Mouse (Mus musculus) midbrain, postnatal 0 days (tissue): ENCODE measurements at regions not wholly inside any gene's neighbourhood (a gene's known extent, or its start where the extent isn't known, plus 50 kb on each side); places are given as distances from the start of the nearest gene placed in this dataset.
A peak's percentile ranks its signal among the peaks of the same experiment; 100 is the strongest.

Source experiments
- ATAC-seq: fragments of 200-750 bp; cut with Nextera tagmentation; 2 replicates; pipeline ENCODE4 v1.8.0; 2017; ENCODE audit warnings: moderate number of reproducible peaks, mild to moderate bottlenecking, moderate TSS enrichment, moderate library complexity; ENCODE audit not compliant: low FRiP score
- DNase-seq: peaks from one replicate; pipeline ENCODE4 v3.0.0-alpha.2; 2015; ENCODE audit warnings: low spot score
- H3K27ac ChIP-seq: fragments of 300-500 bp; sonication (generic); 2 replicates; pipeline ENCODE4 v1.5.1; 2014; ENCODE audit warnings: low read depth, mild to moderate bottlenecking, low read length, mixed read lengths
- H3K27me3 ChIP-seq: fragments of 300-500 bp; sonication (generic); 2 replicates; pipeline ENCODE4 v1.6.1; 2014; ENCODE audit warnings: low read length, control low read depth, mixed read lengths; ENCODE audit not compliant: insufficient read depth
- H3K36me3 ChIP-seq: fragments of 300-500 bp; sonication (generic); 2 replicates; pipeline ENCODE4 v1.6.1; 2014; ENCODE audit warnings: low read length, control low read depth, mixed read lengths; ENCODE audit not compliant: insufficient read depth
- H3K4me1 ChIP-seq: fragments of 300-500 bp; sonication (generic); 2 replicates; pipeline ENCODE4 v1.6.1; 2014; ENCODE audit warnings: mild to moderate bottlenecking, control low read depth, antibody characterized with exemption, low read length, mixed read lengths; ENCODE audit not compliant: insufficient read depth
- H3K4me2 ChIP-seq: fragments of 300-500 bp; sonication (generic); 2 replicates; pipeline ENCODE4 v1.6.1; 2014; ENCODE audit warnings: low read depth, mild to moderate bottlenecking, low read length, mixed read lengths; ENCODE audit not compliant: poor library complexity, severe bottlenecking
- H3K4me3 ChIP-seq: fragments of 300-500 bp; sonication (generic); 2 replicates; pipeline ENCODE4 v1.5.1; 2014; ENCODE audit warnings: low read depth, mild to moderate bottlenecking, low read length, moderate library complexity
- H3K9ac ChIP-seq: fragments of 300-500 bp; sonication (generic); replicated peaks from 2 replicates; pipeline ENCODE4 v1.6.1; 2014; ENCODE audit warnings: mild to moderate bottlenecking, low read length, moderate library complexity, mixed read lengths; ENCODE audit not compliant: poor library complexity, severe bottlenecking
- H3K9me3 ChIP-seq: fragments of 300-500 bp; sonication (generic); 2 replicates; pipeline ENCODE4 v1.6.1; 2016; ENCODE audit warnings: low read length, control low read depth
- CTCF ChIP-seq: IDR thresholded peaks from 2 replicates; pipeline ENCODE4 v1.5.1; 2016; ENCODE audit warnings: antibody characterized with exemption, mild to moderate bottlenecking
- WGBS: fragments of 180-500 bp; shearing (Covaris S2); extraction: QIAGEN DNeasy Blood & Tissue Kit; methylation state at CpG from one replicate; pipeline ENCODE4 v1.1.7; 2014; 5-methylcytosine and 5-hydroxymethylcytosine counted together

DNA sequence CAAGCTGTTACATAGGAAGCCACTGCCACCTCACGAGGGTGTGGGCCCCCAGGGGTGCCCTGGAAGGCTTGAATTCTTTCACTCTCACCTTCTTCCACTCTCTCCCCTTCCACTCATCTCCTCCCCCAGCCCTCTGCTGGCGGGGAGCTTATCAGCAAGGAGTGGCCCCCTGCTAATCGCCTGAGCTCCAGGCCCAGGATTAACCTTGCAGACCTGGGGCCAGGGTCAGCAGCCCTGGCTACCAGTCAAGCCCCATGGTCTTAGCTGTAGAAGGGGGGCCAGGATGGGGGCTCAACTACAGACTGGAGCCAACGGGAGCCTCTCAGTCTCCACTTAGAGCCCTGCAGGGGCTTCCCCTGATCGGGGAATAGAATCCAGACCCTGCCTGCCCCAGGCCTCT lies 75.8 kb upstream of the Larp1 start:
- Histone ChIP-seq H3K9ac (no peak overlapping the region), H3K4me3 (no peak overlapping the region), H3K27ac (no peak overlapping the region), H3K4me1 (no peaks in the 10 kb centered on the region), H3K27me3 (0 out of 2 replicates have a peak, but pooled peaks cover 3% of the 10 kb centered on the region), H3K36me3 (no peaks in the 10 kb centered on the region), H3K9me3 (no peaks in the 10 kb centered on the region), H3K4me2 (no peak overlapping the region)
- 14% methylated on average over 5 of the region's 5 CpGs for WGBS
- no peak for DNase-seq
- no peak for ATAC-seq
- TF ChIP-seq CTCF: peak; percentile 36

DNA sequence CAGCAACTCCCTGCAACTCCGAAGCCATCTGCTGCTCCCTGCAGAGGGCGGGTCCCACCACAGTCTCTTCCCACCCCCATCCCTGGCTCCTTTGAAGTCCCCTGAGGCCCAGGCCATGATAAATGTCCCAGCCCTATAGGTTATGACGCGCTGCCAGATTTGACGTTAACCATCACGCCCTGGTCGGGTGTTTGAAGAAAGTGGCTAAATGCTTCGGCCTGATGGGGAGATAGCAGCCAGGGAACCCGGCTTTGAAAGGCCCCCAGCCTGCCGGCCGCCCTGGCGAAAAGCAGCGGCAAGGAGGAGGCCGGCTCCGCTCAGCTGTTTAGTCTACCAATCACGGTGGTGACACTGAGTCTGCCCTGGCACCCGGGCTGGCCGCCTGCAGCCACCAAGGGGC lies 79.4 kb upstream of the Larp1 start:
- WGBS: 11% methylated on average over 18 of the region's 18 CpGs
- ATAC-seq: no peak
- no peak overlapping the region for H3K9ac ChIP-seq

DNA sequence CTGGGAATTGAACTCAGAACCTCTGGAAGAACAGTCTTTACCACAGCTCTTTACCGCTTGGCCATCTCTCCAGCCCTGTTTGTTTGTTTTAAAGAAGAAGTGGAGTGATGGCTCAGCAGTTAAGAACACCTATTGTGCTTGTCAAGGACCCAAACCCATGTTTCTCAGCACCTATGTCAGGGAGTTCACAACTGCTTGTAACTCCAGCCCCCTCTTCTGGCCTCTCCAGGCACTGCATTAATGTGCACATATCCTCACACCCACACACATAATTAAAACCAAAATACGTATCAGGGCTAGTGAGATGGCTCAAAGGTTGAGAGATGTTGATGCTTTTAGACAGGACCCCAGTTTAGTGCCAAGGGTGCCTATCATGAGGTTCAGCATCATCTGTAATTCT lies 87.6 kb upstream of the Hand1 start:
- H3K27me3 ChIP-seq: no peaks in the 10 kb centered on the region
- H3K27ac ChIP-seq: no peak overlapping the region
- H3K9ac ChIP-seq: no peak overlapping the region
- TF ChIP-seq CTCF: peak; percentile 24; the same call in 1 of the 2 replicates
- ATAC-seq (no peak), DNase-seq (no peak)
- no peak overlapping the region for H3K4me3 ChIP-seq
- WGBS: 86% methylated on average over 2 of the region's 2 CpGs
- no peaks in the 10 kb centered on the region for H3K4me1 ChIP-seq
- no peak overlapping the region for H3K4me2 ChIP-seq
- H3K36me3 ChIP-seq: no peaks in the 10 kb centered on the region
- H3K9me3 ChIP-seq: no peaks in the 10 kb centered on the region

More for the DNA sequence above, 79.4 kb upstream of the Larp1 start:
- Histone ChIP-seq H3K4me3 (no peak overlapping the region), H3K9me3 (no peaks in the 10 kb centered on the region), H3K4me2 (no peak overlapping the region), H3K27ac (no peak overlapping the region), H3K27me3 (0 out of 2 replicates have a peak, but pooled peaks cover 3% of the 10 kb centered on the region), H3K36me3 (no peaks in the 10 kb centered on the region), H3K4me1 (no peaks in the 10 kb centered on the region)
- TF ChIP-seq CTCF: no peak
- DNase-seq: no peak

DNA sequence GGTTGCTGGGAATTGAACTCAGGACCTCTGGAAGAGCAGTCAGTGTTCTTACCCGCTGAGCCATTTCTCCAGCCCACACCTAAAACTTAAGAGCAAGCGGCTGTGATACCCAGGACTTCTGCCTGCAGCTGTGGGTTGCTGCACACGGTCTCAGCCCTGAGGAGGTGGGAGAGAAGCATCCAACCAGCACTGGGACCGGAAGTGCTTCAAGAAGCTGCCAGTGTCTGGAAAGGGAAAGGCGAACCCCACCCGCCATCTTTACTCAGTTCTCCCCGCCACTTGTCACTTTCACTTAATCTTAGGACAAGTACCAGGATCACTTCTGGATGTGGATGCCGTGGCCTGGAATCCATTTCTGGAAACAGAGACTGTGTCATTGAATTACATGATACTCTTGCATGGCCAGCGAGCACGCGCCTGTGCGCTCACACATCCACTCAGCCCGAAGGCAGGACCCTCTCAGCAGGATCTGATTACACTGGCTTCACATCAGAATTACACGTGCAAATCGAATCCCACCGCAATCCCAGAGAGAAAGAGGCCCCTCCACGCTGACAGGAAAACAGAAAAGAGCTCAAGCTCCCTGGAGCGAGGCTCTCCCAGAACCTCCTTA lies 85.9 kb upstream of the Hand1 start:
- WGBS: 82% methylated on average over 18 of the region's 18 CpGs
- Histone ChIP-seq H3K4me1 (no peaks in the 10 kb centered on the region), H3K9me3 (no peaks in the 10 kb centered on the region)

DNA sequence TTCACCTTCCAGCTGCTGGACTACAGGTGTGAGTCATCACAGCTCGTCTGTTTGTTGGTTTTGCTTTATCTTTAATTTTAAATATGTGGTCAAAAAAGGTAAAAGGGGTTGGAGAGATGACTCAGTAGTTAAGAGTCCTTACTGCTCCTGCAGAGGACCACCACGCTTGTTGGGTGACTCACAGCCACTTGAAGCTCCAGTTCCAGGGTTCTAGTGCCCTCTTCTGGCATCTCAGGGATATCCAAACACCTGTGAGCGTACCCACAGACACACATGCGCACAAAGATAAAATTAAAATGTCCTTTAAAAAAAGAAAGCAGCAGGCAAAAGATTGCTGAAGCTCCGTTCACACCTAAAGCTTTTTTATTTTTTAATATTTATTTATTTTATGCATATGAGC lies 85.4 kb upstream of the Hand1 start:
- no peaks in the 10 kb centered on the region for H3K9me3 ChIP-seq
- WGBS: 77% methylated on average over 5 of the region's 5 CpGs
- no peaks in the 10 kb centered on the region for H3K27me3 ChIP-seq
- H3K4me3 ChIP-seq: no peak overlapping the region
- H3K4me1 ChIP-seq: no peaks in the 10 kb centered on the region
- DNase-seq (no peak), ATAC-seq (no peak)
- no peaks in the 10 kb centered on the region for H3K36me3 ChIP-seq
- no peak overlapping the region for H3K27ac ChIP-seq
- peak; percentile 16; the same call in 1 of the 2 replicates for TF ChIP-seq CTCF
- no peak overlapping the region for H3K9ac ChIP-seq
- no peak overlapping the region for H3K4me2 ChIP-seq

More for the DNA sequence above, 85.9 kb upstream of the Hand1 start:
- Histone ChIP-seq H3K36me3 (no peaks in the 10 kb centered on the region), H3K4me2 (no peak overlapping the region), H3K4me3 (no peak overlapping the region), H3K9ac (no peak overlapping the region), H3K27me3 (no peaks in the 10 kb centered on the region), H3K27ac (no peak overlapping the region)
- ATAC-seq (no peak), DNase-seq (no peak)
- TF ChIP-seq CTCF: no peak

DNA sequence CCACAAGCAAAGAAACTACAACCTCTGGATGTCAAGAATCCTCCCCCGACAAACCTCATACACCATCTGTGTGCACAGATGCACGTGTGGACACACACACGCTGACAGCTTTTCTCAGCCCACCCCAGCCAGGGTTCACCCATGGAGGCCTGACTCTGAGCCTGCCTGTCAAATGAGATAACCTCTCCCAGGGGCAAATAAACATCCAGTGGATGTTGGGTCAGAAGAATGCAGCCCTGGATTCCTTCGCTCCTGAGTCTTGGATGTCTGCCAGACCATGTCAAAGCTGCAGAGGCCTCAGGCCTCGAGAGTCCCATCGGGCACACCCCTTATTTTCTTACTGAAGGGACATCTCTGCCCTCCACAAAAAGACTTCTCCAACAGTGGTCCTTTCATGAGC lies 83.4 kb upstream of the Hand1 start:
- Histone ChIP-seq H3K4me3 (no peak overlapping the region), H3K4me2 (no peak overlapping the region), H3K27me3 (no peaks in the 10 kb centered on the region), H3K4me1 (no peaks in the 10 kb centered on the region), H3K9me3 (no peaks in the 10 kb centered on the region), H3K9ac (no peak overlapping the region), H3K27ac (no peak overlapping the region), H3K36me3 (no peaks in the 10 kb centered on the region)
- ATAC-seq (no peak), DNase-seq (no peak)
- WGBS: 46% methylated on average over 6 of the region's 6 CpGs
- TF ChIP-seq CTCF: no peak
